Mouse (Mus musculus) CH12.LX (cell line): Measurements from ENCODE around the gene Dpy30. TPM values are rescaled to one million over a fixed set of nuclear protein-coding genes. Genes with fewer than 3 reads are reported as not detected.
A peak's percentile ranks its signal among the peaks of the same experiment; 100 is the strongest.

Experiments used
- DNase-seq: peaks from one replicate; pipeline ENCODE4 v3.0.0-alpha.2; 2013; ENCODE audit errors: extremely low read depth
- H3K27ac ChIP-seq: 2 replicates; pipeline ENCODE4 v1.5.1; 2012; ENCODE audit warnings: low read depth, mild to moderate bottlenecking, control low read depth, moderate library complexity; ENCODE audit not compliant: insufficient read depth
- H3K27me3 ChIP-seq: replicated peaks from 2 replicates; pipeline ENCODE3; 2012; ENCODE audit warnings: inconsistent platforms
- H3K36me3 ChIP-seq, 2 experiments: replicated peaks in 1 of 2; 2 replicates each; pipeline versions ENCODE3 to v1.6.1; 2012; ENCODE audit warnings: inconsistent platforms in 1 of 2, low read length in 1 of 2, mild to moderate bottlenecking in 1 of 2, mixed read lengths in 1 of 2, moderate library complexity in 1 of 2; ENCODE audit not compliant: control insufficient read depth in 1 of 2, insufficient read depth in 1 of 2
- H3K4me1 ChIP-seq, 2 experiments: 2 replicates each; pipeline ENCODE4 v1.6.1; 2012; ENCODE audit warnings: inconsistent platforms in 1 of 2, moderate library complexity in 1 of 2; ENCODE audit not compliant: insufficient read depth in 2 of 2, control insufficient read depth in 1 of 2
- H3K4me2 ChIP-seq: 2 replicates; pipeline ENCODE4 v1.6.1; 2012; ENCODE audit warnings: low read depth, mild to moderate bottlenecking, control low read depth; ENCODE audit not compliant: poor library complexity, insufficient read depth, severe bottlenecking
- H3K4me3 ChIP-seq, 3 experiments: fragments of 150-350 bp in 1 of 3; sonication (generic) in 1 of 3; replicated peaks in 1 of 3; 2 replicates each; pipeline versions ENCODE3 to v1.5.1; 2011 to 2012; ENCODE audit warnings: low read depth in 2 of 3, low read length in 2 of 3, mild to moderate bottlenecking in 2 of 3, moderate library complexity in 2 of 3, control low read depth in 1 of 3, improper control_type of control experiment in 1 of 3, inconsistent platforms in 1 of 3, mixed read lengths in 1 of 3; ENCODE audit not compliant: poor library complexity in 1 of 3
- H3K79me2 ChIP-seq: replicated peaks from 2 replicates; pipeline ENCODE4 v1.6.1; 2012; ENCODE audit warnings: mild to moderate bottlenecking, moderate library complexity; ENCODE audit not compliant: control insufficient read depth, poor library complexity, insufficient read depth, severe bottlenecking; ENCODE audit errors: extremely low read depth
- H3K9ac ChIP-seq: 2 replicates; pipeline ENCODE4 v1.6.1; 2012; ENCODE audit warnings: low read depth, mild to moderate bottlenecking, control low read depth, moderate library complexity; ENCODE audit not compliant: insufficient read depth
- H3K9me3 ChIP-seq: replicated peaks from 2 replicates; pipeline ENCODE3; 2012; ENCODE audit warnings: low read length, inconsistent platforms, mixed read lengths
- CHD1 ChIP-seq: IDR thresholded peaks from 2 replicates; pipeline ENCODE4 v1.6.1; 2012; ENCODE audit warnings: low read depth, low read length, improper control_type of control experiment, inconsistent platforms
- CHD2 ChIP-seq: IDR thresholded peaks from 2 replicates; pipeline ENCODE4 v1.6.1; 2011; ENCODE audit warnings: low read length, improper control_type of control experiment
- CTCF ChIP-seq, 2 experiments: IDR thresholded peaks in 1 of 2; conservative IDR thresholded peaks in 1 of 2; 2 replicates each; pipeline ENCODE4 v1.5.1; 2011 to 2012; ENCODE audit warnings: low read depth in 2 of 2, low read length in 2 of 2, improper control_type of control experiment in 1 of 2, inconsistent platforms in 1 of 2, mild to moderate bottlenecking in 1 of 2, moderate library complexity in 1 of 2
- ELF1 ChIP-seq: IDR thresholded peaks from 2 replicates; pipeline ENCODE4 v1.6.1; 2014; ENCODE audit warnings: low read depth, mild to moderate bottlenecking, inconsistent platforms, low read length, improper control_type of control experiment
- EP300 ChIP-seq: IDR thresholded peaks from 2 replicates; pipeline ENCODE4 v1.6.1; 2011; ENCODE audit warnings: low read length, improper control_type of control experiment
- JUND ChIP-seq: conservative IDR thresholded peaks from 2 replicates; pipeline ENCODE4 v1.6.1; 2011; ENCODE audit warnings: low read depth, low read length, improper control_type of control experiment
- MAX ChIP-seq: IDR thresholded peaks from 2 replicates; pipeline ENCODE4 v1.6.1; 2011; ENCODE audit warnings: low read length, improper control_type of control experiment
- MYC ChIP-seq: IDR thresholded peaks from 2 replicates; pipeline ENCODE4 v1.6.1; 2011; ENCODE audit warnings: low read depth, mild to moderate bottlenecking, improper control_type of control experiment, low read length
- NELFE ChIP-seq: IDR thresholded peaks from 2 replicates; pipeline ENCODE4 v1.6.1; 2011; ENCODE audit warnings: low read depth, low read length, improper control_type of control experiment
- NRF1 ChIP-seq: IDR thresholded peaks from 2 replicates; pipeline ENCODE4 v1.6.1; 2014; ENCODE audit warnings: low read depth, mild to moderate bottlenecking, inconsistent platforms, low read length, improper control_type of control experiment, moderate library complexity
- PAX5 ChIP-seq: IDR thresholded peaks from 2 replicates; pipeline ENCODE4 v1.6.1; 2012; ENCODE audit warnings: low read length, inconsistent platforms, mixed read lengths
- POLR2AphosphoS2 ChIP-seq: IDR thresholded peaks from 2 replicates; pipeline ENCODE4 v1.6.1; 2011; ENCODE audit warnings: low read depth, low read length, improper control_type of control experiment
- RCOR1 ChIP-seq: conservative IDR thresholded peaks from 2 replicates; pipeline ENCODE4 v1.6.1; 2012; ENCODE audit warnings: low read depth, mild to moderate bottlenecking, inconsistent platforms, low read length, improper control_type of control experiment
- SIN3A ChIP-seq: IDR thresholded peaks from 2 replicates; pipeline ENCODE4 v1.6.1; 2012; ENCODE audit warnings: low read length, improper control_type of control experiment, inconsistent platforms
- ZKSCAN1 ChIP-seq: IDR thresholded peaks from 2 replicates; pipeline ENCODE4 v1.6.1; 2012; ENCODE audit warnings: low read depth, inconsistent platforms, low read length, improper control_type of control experiment, borderline replicate concordance
- ZMIZ1 ChIP-seq: IDR thresholded peaks from 2 replicates; pipeline ENCODE4 v1.6.1; 2012; ENCODE audit warnings: low read depth, mild to moderate bottlenecking, inconsistent platforms, low read length, improper control_type of control experiment
- ZNF384 ChIP-seq: IDR thresholded peaks from 2 replicates; pipeline ENCODE4 v1.6.1; 2012; ENCODE audit warnings: low read depth, low read length, improper control_type of control experiment, inconsistent platforms
- dilution Hi-C: fragments of 300-500 bp; cut with MboI; formaldehyde crosslinking; loops from 2 replicates; pipeline ENCODE4 v1.14.3; 2020; ENCODE audit warnings: low sequenced_read_pairs; ENCODE audit not compliant: extremely low pct_unique_long_range_greater_than_20kb, extremely low pct_ligation_motif_present
- in situ Hi-C: fragments of 300-500 bp; cut with MboI; formaldehyde crosslinking; loops from 3 replicates; pipeline ENCODE4 v1.14.3; 2019; ENCODE audit warnings: low sequenced_read_pairs, low pct_ligation_motif_present, low pct_unique_long_range_greater_than_20kb, mixed read lengths
- polyA plus RNA-seq: library from polyadenylated mRNA; unstranded; fragments of >175 nt; gene quantifications from 2 replicates; pipeline ENCODE4 v1.2.1, GENCODE M21; 2012; ENCODE audit warnings: low read depth; ENCODE audit not compliant: insufficient read length
- total RNA-seq, 2 experiments: library from RNA; depleted of rRNA; stranded (reverse); fragments of 300-350 nt in 1 of 2; fragments of >200 nt in 1 of 2; gene quantifications; 2 replicates each; pipeline ENCODE4 v1.2.3; 2012 to 2014

Dpy30 gene
- total and polyA plus RNA-seq, 3 experiments: 66.7 to 244 (median 156) TPM

- TF ChIP-seq NELFE: no peak
- TF ChIP-seq JUND: no peak
- TF ChIP-seq ZNF384: peak; percentile 55
- Histone ChIP-seq H3K27me3 (no peaks in the 10 kb centered on the region), H3K4me3 (no peak overlapping the region), H3K9me3 (peaks cover 5% of the 10 kb centered on the region), H3K79me2 (peaks cover 42% of the 10 kb centered on the region), H3K9ac (no peak overlapping the region), H3K36me3 (peaks cover 0 to 28% of the 10 kb centered on the region in 2 experiments), H3K4me1 (peaks cover 5 to 30% of the 10 kb centered on the region in 2 experiments; a peak in 3 of 4 replicates), H3K4me2 (no peak overlapping the region), H3K27ac (no peak overlapping the region)
- in situ Hi-C loops (no loop called here), dilution Hi-C loops (no loop called here)
- DNase-seq: no peak
These were observed 58.1 kb downstream of the Dpy30 start for GRCm38 (mm10) chr17:74265636-74266035.

DNA sequence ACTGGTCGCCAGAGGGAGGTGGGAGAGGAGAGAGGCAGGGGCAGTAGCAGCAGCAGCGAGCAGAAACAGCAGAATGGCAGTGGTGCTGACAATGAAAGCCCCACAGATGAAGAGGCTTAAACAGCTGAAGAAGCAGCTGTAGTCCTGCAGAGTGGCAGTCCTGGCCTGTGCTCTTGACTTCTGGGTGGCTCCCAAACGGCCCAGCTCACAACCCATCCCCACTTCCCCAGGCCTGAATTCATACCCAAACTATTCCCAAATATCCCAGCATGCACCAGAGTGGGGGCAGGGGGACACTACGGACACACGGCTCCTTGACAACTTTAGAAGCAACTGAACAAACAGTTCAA, 58.6 kb downstream of the Dpy30 start:
- no peak overlapping the region for H3K4me3 ChIP-seq
- H3K4me2 ChIP-seq: no peak overlapping the region
- peaks cover 0 to 28% of the 10 kb centered on the region in 2 experiments for H3K36me3 ChIP-seq
- DNase-seq: no peak
- H3K4me1 ChIP-seq: peaks cover 5 to 30% of the 10 kb centered on the region in 2 experiments; a peak in 3 of 4 replicates
- in situ Hi-C loops: no loop called here
- H3K9me3 ChIP-seq: peaks cover 5% of the 10 kb centered on the region
- dilution Hi-C loops: no loop called here
- no peaks in the 10 kb centered on the region for H3K27me3 ChIP-seq
- TF ChIP-seq ZKSCAN1: no peak
- no peak for TF ChIP-seq MAX
- TF ChIP-seq CHD1: no peak
- no peak for TF ChIP-seq ZMIZ1
- TF ChIP-seq ELF1: no peak
- no peak for TF ChIP-seq MYC
- no peak for TF ChIP-seq CHD2
- TF ChIP-seq POLR2AphosphoS2: no peak
- no peak overlapping the region for H3K27ac ChIP-seq
- H3K9ac ChIP-seq: no peak overlapping the region
- peaks cover 42% of the 10 kb centered on the region for H3K79me2 ChIP-seq

GRCm38 (mm10) chr17:74264333-74265155, 59.2 kb downstream of the Dpy30 start:
- dilution Hi-C loops (no loop called here), in situ Hi-C loops (no loop called here)
- Histone ChIP-seq H3K9ac (no peak overlapping the region), H3K79me2 (peaks cover 38% of the 10 kb centered on the region), H3K36me3 (peaks cover 0 to 26% of the 10 kb centered on the region in 2 experiments), H3K4me2 (no peak overlapping the region), H3K27ac (no peak overlapping the region), H3K9me3 (peaks cover 5% of the 10 kb centered on the region), H3K4me3 (no peak overlapping the region), H3K27me3 (no peaks in the 10 kb centered on the region), H3K4me1 (peaks cover 5 to 30% of the 10 kb centered on the region in 2 experiments; a peak in 3 of 4 replicates)
- no peak for DNase-seq
- TF ChIP-seq SIN3A: no peak
- TF ChIP-seq NRF1: no peak
- no peak for TF ChIP-seq EP300
- no peak for TF ChIP-seq CHD1
- TF ChIP-seq PAX5: no peak
- no peak for TF ChIP-seq RCOR1
- TF ChIP-seq ZKSCAN1: no peak
- no peak for TF ChIP-seq CTCF (conservative IDR thresholded peaks at IDR 0.05 in 1 of 2, IDR thresholded peaks at IDR 0.05 in 1 of 2; ENCODE audit: low read depth in 2 of 2, low read length in 2 of 2)
- TF ChIP-seq, all 38 proteins: peak for 0
